Mouse (Mus musculus): Measurements from ENCODE around the gene Fndc3b. TPM values are rescaled to one million over a fixed set of nuclear protein-coding genes. Genes with fewer than 3 reads are reported as not detected.

The Fndc3b gene
- polyA plus RNA-seq (2016; fragmentation: Nextera tagmentation; extraction: Ambion mirVana), result 10.0 and 11.1 TPM in 2 replicates

GRCm38 (mm10) chr3:27710648-27711428, at the start of gene Fndc3b:
Gene Fndc3b (minus strand): TSS chr3:27711307.
- DNase-seq (ENCODE audit: low spot score), result peak; percentile 94
- H3K36me3 ChIP-seq (replicated peaks), result no peaks in the 10 kb centered on the region
- peak within 1 kb of the TSS; percentile 89 for H3K4me3 ChIP-seq
- under 1% methylated on average over 90 of the region's 90 CpGs for WGBS
- peaks cover 10% of the 10 kb centered on the region; the same call in 1 of the 2 replicates for H3K27me3 ChIP-seq (replicated peaks; ENCODE audit: low read depth, poor library complexity, severe bottlenecking)
- peaks cover 26% of the 10 kb centered on the region for H3K4me1 ChIP-seq
- H3K9me3 ChIP-seq, result no peaks in the 10 kb centered on the region
- H3K27ac ChIP-seq (replicated peaks), result peak within 1 kb of the TSS; percentile 96

GRCm38 (mm10) chr3:27760278-27760677, 49.2 kb upstream of the Fndc3b start:
- Histone ChIP-seq H3K27ac (replicated peaks) (no peak overlapping the region), H3K27me3 (replicated peaks; ENCODE audit: low read depth, poor library complexity, severe bottlenecking) (no peaks in the 10 kb centered on the region), H3K4me1 (peaks cover 14% of the 10 kb centered on the region), H3K4me3 (no peak overlapping the region), H3K9me3 (no peaks in the 10 kb centered on the region), H3K36me3 (replicated peaks) (no peaks in the 10 kb centered on the region)
- WGBS, result 77% methylated on average over 2 of the region's 2 CpGs
- no peak for DNase-seq (ENCODE audit: low spot score)

- Histone ChIP-seq H3K4me3 (no peak overlapping the region), H3K4me1 (peaks cover 14% of the 10 kb centered on the region), H3K9me3 (no peaks in the 10 kb centered on the region), H3K27ac (replicated peaks) (no peak overlapping the region), H3K27me3 (replicated peaks; ENCODE audit: low read depth, poor library complexity, severe bottlenecking) (no peaks in the 10 kb centered on the region), H3K36me3 (replicated peaks) (no peaks in the 10 kb centered on the region)
- no peak for DNase-seq (ENCODE audit: low spot score)
- WGBS, result 41% methylated on average over 6 of the region's 6 CpGs
These were observed 47.9 kb upstream of the Fndc3b start for GRCm38 (mm10) chr3:27758976-27759375.

DNA sequence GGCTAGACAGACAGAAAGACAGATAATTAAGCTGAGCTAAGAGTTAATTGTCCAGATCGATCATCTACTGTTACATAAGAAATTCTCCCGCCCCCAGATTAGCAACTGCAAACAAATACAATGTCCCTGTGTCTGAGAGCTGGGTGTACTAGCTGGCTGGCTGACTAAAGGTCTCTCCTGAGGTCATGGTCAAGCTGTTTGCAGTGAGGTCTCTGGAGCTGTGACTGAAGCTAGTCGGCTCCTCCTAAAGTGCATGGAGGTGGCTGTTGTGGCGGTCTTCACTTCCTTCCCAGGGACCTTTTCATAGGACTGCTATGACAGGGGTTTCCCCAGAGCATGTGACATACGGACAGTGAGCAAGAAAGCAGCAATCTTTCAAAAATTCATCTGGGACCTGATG, 40.5 kb upstream of the Fndc3b start:
- Histone ChIP-seq H3K36me3 (replicated peaks) (no peaks in the 10 kb centered on the region), H3K9me3 (no peaks in the 10 kb centered on the region), H3K27ac (replicated peaks) (no peak overlapping the region), H3K4me3 (no peak overlapping the region), H3K27me3 (replicated peaks; ENCODE audit: low read depth, poor library complexity, severe bottlenecking) (no peaks in the 10 kb centered on the region), H3K4me1 (0 out of 2 replicates have a peak, but pooled peaks cover 4% of the 10 kb centered on the region)
- WGBS, result 63% methylated on average over 5 of the region's 5 CpGs
- no peak for DNase-seq (ENCODE audit: low spot score)

DNA sequence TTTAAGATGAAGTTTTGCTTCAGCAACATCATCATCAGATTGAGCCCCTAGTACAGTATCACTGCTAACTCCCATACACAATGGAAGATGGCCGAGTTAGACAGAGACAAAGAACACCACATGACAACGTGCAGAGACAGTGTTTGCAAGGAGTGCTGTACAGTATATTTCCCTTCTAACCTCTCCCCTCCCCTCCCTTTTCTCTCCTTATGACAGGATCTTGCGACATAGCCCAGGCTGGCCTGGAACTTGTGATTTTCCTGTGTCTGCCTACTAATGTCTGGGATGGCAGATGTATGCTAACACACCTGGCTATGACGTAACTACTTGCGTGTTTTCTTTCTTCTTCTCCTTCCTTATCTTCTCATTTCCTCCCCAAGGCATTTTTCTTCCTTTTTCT, 40.0 kb upstream of the Fndc3b start:
- no peak for DNase-seq (ENCODE audit: low spot score)
- no peak overlapping the region for H3K4me3 ChIP-seq
- H3K27me3 ChIP-seq (replicated peaks; ENCODE audit: low read depth, poor library complexity, severe bottlenecking), result no peaks in the 10 kb centered on the region
- H3K4me1 ChIP-seq, result 0 out of 2 replicates have a peak, but pooled peaks cover 4% of the 10 kb centered on the region
- no peak overlapping the region for H3K27ac ChIP-seq (replicated peaks)
- 90% methylated on average over 5 of the region's 5 CpGs for WGBS
- H3K9me3 ChIP-seq, result no peaks in the 10 kb centered on the region
- no peaks in the 10 kb centered on the region for H3K36me3 ChIP-seq (replicated peaks)

- no peak overlapping the region for H3K4me3 ChIP-seq
- H3K27ac ChIP-seq (replicated peaks), result no peak overlapping the region
- no peaks in the 10 kb centered on the region for H3K9me3 ChIP-seq
- peaks cover 6% of the 10 kb centered on the region; the same call in 1 of the 2 replicates for H3K4me1 ChIP-seq
- 94% methylated on average over 9 of the region's 9 CpGs for WGBS
- DNase-seq (ENCODE audit: low spot score), result no peak
- no peaks in the 10 kb centered on the region for H3K36me3 ChIP-seq (replicated peaks)
- no peaks in the 10 kb centered on the region for H3K27me3 ChIP-seq (replicated peaks; ENCODE audit: low read depth, poor library complexity, severe bottlenecking)
These were observed 34.5 kb upstream of the Fndc3b start for GRCm38 (mm10) chr3:27745651-27746050.

DNA sequence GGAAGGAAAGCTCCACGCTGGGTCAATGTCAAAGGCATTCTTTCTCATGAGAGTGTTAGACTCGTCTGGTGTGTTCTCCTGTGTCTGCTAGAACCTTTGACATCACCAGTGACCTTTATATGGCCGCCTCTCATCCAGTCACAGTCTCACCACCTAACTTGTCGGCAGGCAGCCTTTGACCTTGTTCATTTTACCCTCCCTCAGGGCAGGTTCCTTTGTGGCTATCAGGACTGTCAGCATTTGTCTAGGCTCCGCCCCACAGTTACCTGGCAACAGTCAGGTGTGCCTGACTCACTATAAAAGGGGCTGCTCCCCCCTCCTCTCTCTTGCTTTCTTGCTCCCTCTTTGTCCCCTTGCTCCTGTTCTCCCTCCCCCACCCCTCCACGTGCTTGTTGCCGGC, 33.6 kb upstream of the Fndc3b start:
- 52% methylated on average over 7 of the region's 7 CpGs for WGBS
- H3K4me1 ChIP-seq, result peaks cover 6% of the 10 kb centered on the region; the same call in 1 of the 2 replicates
- H3K4me3 ChIP-seq, result no peak overlapping the region
- no peak overlapping the region for H3K27ac ChIP-seq (replicated peaks)
- H3K9me3 ChIP-seq, result no peaks in the 10 kb centered on the region
- H3K36me3 ChIP-seq (replicated peaks), result no peaks in the 10 kb centered on the region
- DNase-seq (ENCODE audit: low spot score), result peak; percentile 15
- no peaks in the 10 kb centered on the region for H3K27me3 ChIP-seq (replicated peaks; ENCODE audit: low read depth, poor library complexity, severe bottlenecking)

GRCm38 (mm10) chr3:27743271-27744145, 32.4 kb upstream of the Fndc3b start:
- Histone ChIP-seq H3K27ac (replicated peaks) (no peak overlapping the region), H3K27me3 (replicated peaks; ENCODE audit: low read depth, poor library complexity, severe bottlenecking) (no peaks in the 10 kb centered on the region), H3K4me3 (no peak overlapping the region), H3K36me3 (replicated peaks) (no peaks in the 10 kb centered on the region), H3K4me1 (peaks cover 6% of the 10 kb centered on the region; the same call in 1 of the 2 replicates), H3K9me3 (no peaks in the 10 kb centered on the region)
- no peak for DNase-seq (ENCODE audit: low spot score)
- 86% methylated on average over 9 of the region's 9 CpGs for WGBS

DNA sequence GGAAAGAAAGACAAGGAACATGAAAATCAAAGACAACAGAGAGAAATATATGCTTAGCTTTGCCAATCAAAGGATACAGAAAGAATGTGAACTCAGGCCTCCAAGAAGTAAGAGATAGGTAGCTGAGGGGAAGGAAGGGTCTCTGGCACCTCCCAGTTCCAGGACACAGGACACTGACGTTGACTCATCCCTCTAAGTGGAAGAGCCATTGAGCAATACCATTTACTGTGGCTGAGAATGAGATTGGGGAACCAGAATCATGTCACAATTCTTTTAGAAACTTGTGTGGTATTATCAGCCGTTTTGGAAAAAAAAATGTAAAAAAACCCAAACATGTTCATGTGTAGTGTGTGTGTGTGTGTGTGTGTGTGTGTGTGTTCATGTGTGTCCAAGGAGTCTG, 31.0 kb upstream of the Fndc3b start:
- Histone ChIP-seq H3K4me3 (no peak overlapping the region), H3K9me3 (no peaks in the 10 kb centered on the region), H3K36me3 (replicated peaks) (no peaks in the 10 kb centered on the region), H3K27ac (replicated peaks) (no peak overlapping the region), H3K4me1 (peaks cover 6% of the 10 kb centered on the region; the same call in 1 of the 2 replicates), H3K27me3 (replicated peaks; ENCODE audit: low read depth, poor library complexity, severe bottlenecking) (no peaks in the 10 kb centered on the region)
- DNase-seq (ENCODE audit: low spot score), result no peak
- 71% methylated on average over 2 of the region's 2 CpGs for WGBS

- Histone ChIP-seq H3K27ac (replicated peaks) (no peak overlapping the region), H3K9me3 (no peaks in the 10 kb centered on the region), H3K4me3 (no peak overlapping the region), H3K36me3 (replicated peaks) (no peaks in the 10 kb centered on the region), H3K4me1 (peaks cover 13% of the 10 kb centered on the region), H3K27me3 (replicated peaks; ENCODE audit: low read depth, poor library complexity, severe bottlenecking) (no peaks in the 10 kb centered on the region)
- 88% methylated on average over 7 of the region's 7 CpGs for WGBS
- no peak for DNase-seq (ENCODE audit: low spot score)
These were observed 29.0 kb upstream of the Fndc3b start for GRCm38 (mm10) chr3:27740136-27740535.

DNA sequence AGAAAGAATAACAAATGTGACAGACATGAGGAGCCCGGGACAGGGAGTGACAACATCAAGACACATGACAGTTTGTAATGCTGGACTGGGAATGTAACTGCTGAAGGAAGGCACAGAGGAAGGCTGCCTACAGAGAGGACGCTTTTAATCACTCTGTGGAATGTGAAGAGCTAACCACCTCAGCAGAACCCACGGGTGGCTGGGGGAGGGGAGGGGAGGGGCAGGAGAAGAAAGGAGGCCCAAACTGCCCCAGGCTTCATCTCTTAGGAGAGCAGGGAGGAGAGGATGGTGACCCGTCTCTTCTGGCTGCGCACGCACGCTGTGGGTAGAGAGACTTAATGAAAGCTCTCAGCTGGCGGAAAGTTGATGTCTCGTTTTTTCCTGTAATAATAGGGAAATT, 25.1 kb upstream of the Fndc3b start:
- Histone ChIP-seq H3K4me1 (peaks cover 8% of the 10 kb centered on the region), H3K27me3 (replicated peaks; ENCODE audit: low read depth, poor library complexity, severe bottlenecking) (no peaks in the 10 kb centered on the region), H3K9me3 (no peaks in the 10 kb centered on the region), H3K36me3 (replicated peaks) (no peaks in the 10 kb centered on the region), H3K4me3 (peak overlapping the region; percentile 28; the same call in 1 of the 2 replicates), H3K27ac (replicated peaks) (no peak overlapping the region)
- WGBS, result 12% methylated on average over 9 of the region's 9 CpGs
- peak; percentile 64 for DNase-seq (ENCODE audit: low spot score)

GRCm38 (mm10) chr3:27735113-27735512, 24.0 kb upstream of the Fndc3b start:
- Histone ChIP-seq H3K27ac (replicated peaks) (no peak overlapping the region), H3K4me3 (no peak overlapping the region), H3K27me3 (replicated peaks; ENCODE audit: low read depth, poor library complexity, severe bottlenecking) (no peaks in the 10 kb centered on the region), H3K36me3 (replicated peaks) (no peaks in the 10 kb centered on the region), H3K9me3 (no peaks in the 10 kb centered on the region), H3K4me1 (peaks cover 8% of the 10 kb centered on the region)
- DNase-seq (ENCODE audit: low spot score), result no peak
- 81% methylated on average over 5 of the region's 5 CpGs for WGBS

Data from embryonic facial prominence, embryonic 10.5 days (tissue).